Mouse (Mus musculus) lung, postnatal 0 days (tissue): ENCODE results near the gene Tns3. TPM values are rescaled to one million over a fixed set of nuclear protein-coding genes. Genes with fewer than 3 reads are reported as not detected.

ENCODE experiments used
- ATAC-seq: fragments of 200-750 bp; cut with Nextera tagmentation; 2 replicates; pipeline ENCODE4 v1.8.0; 2017; ENCODE audit warnings: moderate library complexity
- DNase-seq: peaks from one replicate; pipeline ENCODE4 v3.0.0-alpha.2; 2016; ENCODE audit warnings: low spot score
- H3K27ac ChIP-seq: fragments of 300-500 bp; sonication (generic); 2 replicates; pipeline ENCODE4 v1.5.1; 2014; ENCODE audit warnings: antibody characterized with exemption, mild to moderate bottlenecking, low read length, mixed read lengths
- H3K27me3 ChIP-seq: fragments of 300-500 bp; sonication (generic); replicated peaks from 2 replicates; pipeline ENCODE4 v1.6.1; 2014; ENCODE audit warnings: low read length, mixed read lengths; ENCODE audit not compliant: insufficient read depth
- H3K36me3 ChIP-seq: fragments of 300-500 bp; sonication (generic); 2 replicates; pipeline ENCODE4 v1.6.1; 2014; ENCODE audit warnings: low read length, mixed read lengths; ENCODE audit not compliant: insufficient read depth
- H3K4me1 ChIP-seq: fragments of 300-500 bp; sonication (generic); 2 replicates; pipeline ENCODE4 v1.6.1; 2014; ENCODE audit warnings: antibody characterized with exemption, low read depth, low read length, mixed read lengths; ENCODE audit not compliant: insufficient read depth
- H3K4me2 ChIP-seq: fragments of 300-500 bp; sonication (generic); replicated peaks from 2 replicates; pipeline ENCODE4 v1.6.1; 2014; ENCODE audit warnings: low read depth, mild to moderate bottlenecking, low read length, moderate library complexity, mixed read lengths
- H3K4me3 ChIP-seq: fragments of 300-500 bp; sonication (generic); 2 replicates; pipeline ENCODE4 v1.5.1; 2014; ENCODE audit warnings: low read depth, low read length
- H3K9ac ChIP-seq: fragments of 300-500 bp; sonication (generic); replicated peaks from 2 replicates; pipeline ENCODE4 v1.6.1; 2014; ENCODE audit warnings: low read depth, mild to moderate bottlenecking
- H3K9me3 ChIP-seq: fragments of 300-500 bp; sonication (generic); 2 replicates; pipeline ENCODE4 v1.6.1; 2016; ENCODE audit warnings: low read length, mixed read lengths
- CTCF ChIP-seq: IDR thresholded peaks from 2 replicates; pipeline ENCODE4 v1.5.1; 2016; ENCODE audit warnings: antibody characterized with exemption, mild to moderate bottlenecking
- EP300 ChIP-seq: IDR thresholded peaks from 2 replicates; pipeline ENCODE4 v1.6.1; 2016; ENCODE audit warnings: antibody characterized with exemption, mild to moderate bottlenecking, control low read depth
- WGBS: fragments of 180-500 bp; shearing (Covaris S2); extraction: QIAGEN DNeasy Blood & Tissue Kit; methylation state at CpG from one replicate; pipeline ENCODE4 v1.1.7; 2014; 5-methylcytosine and 5-hydroxymethylcytosine counted together
- polyA plus RNA-seq: library from polyadenylated mRNA; unstranded; fragments of >200 nt; fragmentation: Nextera tagmentation; extraction: Ambion mirVana; gene quantifications from 2 replicates; pipeline ENCODE4 v1.2.1, GENCODE M21; 2015

Tns3 gene
- polyA plus RNA-seq, 1 experiment from 2014 or later, result 34.9 TPM

DNA sequence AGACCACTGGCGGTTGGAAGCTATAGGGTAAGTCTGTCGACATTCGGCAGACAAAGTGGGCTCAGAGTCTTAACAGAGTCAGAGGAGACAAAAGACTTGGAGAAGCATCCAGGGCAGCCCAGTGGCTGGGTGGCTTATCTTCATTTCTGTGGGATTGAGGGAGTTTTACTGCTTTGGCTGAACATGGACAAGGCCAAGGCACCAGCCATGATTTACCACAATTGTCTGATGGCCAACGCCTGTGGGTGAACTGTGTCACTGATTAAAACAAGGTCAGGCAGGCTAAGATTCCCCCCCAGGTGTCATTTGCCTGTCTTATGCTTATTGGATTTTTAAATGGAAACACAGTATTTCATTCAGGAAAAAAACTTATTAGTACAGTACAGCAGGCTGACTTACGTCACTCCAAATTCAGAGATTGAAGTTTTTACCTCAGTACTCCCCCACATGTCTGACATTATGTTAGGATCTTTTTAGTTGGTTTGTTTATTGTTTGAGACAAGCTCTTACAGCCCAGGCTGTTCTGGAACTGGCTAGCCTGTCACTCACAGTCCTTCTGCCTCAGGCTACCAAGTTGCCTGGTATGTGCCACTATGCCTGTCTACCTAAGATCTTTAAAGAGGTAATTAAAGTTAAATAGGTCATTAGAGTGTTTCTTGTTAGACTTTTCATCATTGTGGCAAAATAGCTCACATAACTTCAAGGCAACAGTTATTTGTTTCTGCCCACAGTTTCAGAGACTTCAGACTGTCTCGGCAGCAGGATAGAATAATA is 11.6 kb upstream of the Tns3 start:
- Histone ChIP-seq H3K36me3 (no peaks in the 10 kb centered on the region), H3K9ac (no peak overlapping the region), H3K27ac (peak overlapping the region; percentile 70), H3K4me2 (no peak overlapping the region), H3K4me3 (no peak overlapping the region), H3K4me1 (peaks cover 10% of the 10 kb centered on the region; the same call in 1 of the 2 replicates), H3K27me3 (no peaks in the 10 kb centered on the region), H3K9me3 (no peaks in the 10 kb centered on the region)
- DNase-seq (no peak), ATAC-seq (no peak)
- WGBS, result 79% methylated on average over 6 of the region's 6 CpGs
- no peak for TF ChIP-seq CTCF
- TF ChIP-seq EP300, result no peak

DNA sequence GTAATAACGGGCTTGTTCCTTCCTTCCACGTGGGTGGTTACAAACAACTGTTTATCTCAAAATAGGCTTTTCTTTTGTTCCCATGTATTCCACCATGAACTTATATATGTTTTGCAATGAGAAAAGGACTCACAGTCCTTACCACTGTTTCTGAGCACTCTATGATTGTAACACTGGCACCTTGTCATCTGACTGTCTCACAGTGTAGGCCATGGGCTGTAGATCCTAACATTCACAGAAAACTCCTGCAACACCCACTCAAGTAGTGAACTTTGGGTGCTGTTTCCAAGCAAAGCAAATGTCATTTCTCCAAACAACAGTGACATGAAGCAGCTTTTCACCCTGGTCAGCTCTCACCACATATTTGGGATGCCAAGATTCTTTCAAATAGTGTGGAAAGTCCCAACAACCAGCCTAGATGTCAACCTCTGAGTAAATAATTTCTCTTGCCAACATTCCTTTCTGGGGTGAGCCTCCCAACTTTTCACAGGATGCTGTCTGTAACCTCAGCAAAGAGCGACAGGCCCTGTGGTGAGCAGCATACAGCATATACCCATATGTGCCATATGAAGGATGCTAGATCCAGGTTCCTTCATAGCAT is 10.3 kb upstream of the Tns3 start:
- ATAC-seq (peak; percentile 73), DNase-seq (peak; percentile 95)
- H3K4me2 ChIP-seq, result no peak overlapping the region
- WGBS, result 40% methylated on average over 3 of the region's 3 CpGs
- no peaks in the 10 kb centered on the region for H3K9me3 ChIP-seq
- H3K27ac ChIP-seq, result peak overlapping the region; percentile 81
- no peaks in the 10 kb centered on the region for H3K36me3 ChIP-seq
- TF ChIP-seq EP300, result peak; percentile 97
- no peak for TF ChIP-seq CTCF
- no peaks in the 10 kb centered on the region for H3K27me3 ChIP-seq
- peaks cover 10% of the 10 kb centered on the region; the same call in 1 of the 2 replicates for H3K4me1 ChIP-seq
- H3K4me3 ChIP-seq, result no peak overlapping the region
- H3K9ac ChIP-seq, result no peak overlapping the region

GRCm38 (mm10) chr11:8671698-8672097 is 7.4 kb upstream of the Tns3 start:
- Histone ChIP-seq H3K27ac (no peak overlapping the region), H3K9me3 (no peaks in the 10 kb centered on the region), H3K27me3 (no peaks in the 10 kb centered on the region), H3K4me3 (no peak overlapping the region), H3K4me2 (no peak overlapping the region), H3K36me3 (no peaks in the 10 kb centered on the region), H3K4me1 (peaks cover 10% of the 10 kb centered on the region; the same call in 1 of the 2 replicates), H3K9ac (no peak overlapping the region)
- 77% methylated on average over 4 of the region's 4 CpGs for WGBS
- no peak for ATAC-seq
- no peak for TF ChIP-seq EP300
- TF ChIP-seq CTCF, result no peak
- DNase-seq, result no peak

DNA sequence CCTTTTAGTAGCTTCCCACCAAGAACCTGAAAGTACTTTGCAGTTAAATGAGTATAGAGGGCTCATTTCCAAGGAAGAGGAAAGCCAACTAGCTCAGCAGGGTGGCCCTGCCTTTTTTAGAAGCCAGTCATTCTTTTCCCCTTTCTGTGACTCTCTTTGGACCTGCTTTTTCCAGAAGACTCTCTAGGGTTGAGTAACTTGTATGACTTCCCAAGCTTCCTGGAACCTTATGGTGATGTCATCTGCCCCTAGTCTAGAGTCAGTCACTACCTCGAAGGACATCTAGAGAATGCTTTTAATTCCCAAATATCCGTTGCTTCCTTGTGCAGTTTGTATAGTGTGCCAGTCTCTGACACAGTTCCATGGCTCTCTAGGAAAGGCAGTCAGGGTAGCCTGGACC is 4.8 kb upstream of the Tns3 start:
- Histone ChIP-seq H3K4me3 (no peak overlapping the region), H3K36me3 (no peaks in the 10 kb centered on the region), H3K4me1 (peaks cover 7% of the 10 kb centered on the region; the same call in 1 of the 2 replicates), H3K27ac (no peak overlapping the region), H3K4me2 (no peak overlapping the region), H3K27me3 (no peaks in the 10 kb centered on the region), H3K9ac (no peak overlapping the region), H3K9me3 (no peaks in the 10 kb centered on the region)
- 84% methylated on average over 2 of the region's 2 CpGs for WGBS
- no peak for ATAC-seq
- TF ChIP-seq EP300 (no peak), CTCF (no peak)
- DNase-seq, result peak; percentile 64

GRCm38 (mm10) chr11:8664797-8665196 is 462 bp upstream of the Tns3 start:
- no peak for TF ChIP-seq EP300
- no peak for TF ChIP-seq CTCF
- peak overlapping the region; percentile 94 for H3K27ac ChIP-seq
- peak; percentile 28 for DNase-seq

DNA sequence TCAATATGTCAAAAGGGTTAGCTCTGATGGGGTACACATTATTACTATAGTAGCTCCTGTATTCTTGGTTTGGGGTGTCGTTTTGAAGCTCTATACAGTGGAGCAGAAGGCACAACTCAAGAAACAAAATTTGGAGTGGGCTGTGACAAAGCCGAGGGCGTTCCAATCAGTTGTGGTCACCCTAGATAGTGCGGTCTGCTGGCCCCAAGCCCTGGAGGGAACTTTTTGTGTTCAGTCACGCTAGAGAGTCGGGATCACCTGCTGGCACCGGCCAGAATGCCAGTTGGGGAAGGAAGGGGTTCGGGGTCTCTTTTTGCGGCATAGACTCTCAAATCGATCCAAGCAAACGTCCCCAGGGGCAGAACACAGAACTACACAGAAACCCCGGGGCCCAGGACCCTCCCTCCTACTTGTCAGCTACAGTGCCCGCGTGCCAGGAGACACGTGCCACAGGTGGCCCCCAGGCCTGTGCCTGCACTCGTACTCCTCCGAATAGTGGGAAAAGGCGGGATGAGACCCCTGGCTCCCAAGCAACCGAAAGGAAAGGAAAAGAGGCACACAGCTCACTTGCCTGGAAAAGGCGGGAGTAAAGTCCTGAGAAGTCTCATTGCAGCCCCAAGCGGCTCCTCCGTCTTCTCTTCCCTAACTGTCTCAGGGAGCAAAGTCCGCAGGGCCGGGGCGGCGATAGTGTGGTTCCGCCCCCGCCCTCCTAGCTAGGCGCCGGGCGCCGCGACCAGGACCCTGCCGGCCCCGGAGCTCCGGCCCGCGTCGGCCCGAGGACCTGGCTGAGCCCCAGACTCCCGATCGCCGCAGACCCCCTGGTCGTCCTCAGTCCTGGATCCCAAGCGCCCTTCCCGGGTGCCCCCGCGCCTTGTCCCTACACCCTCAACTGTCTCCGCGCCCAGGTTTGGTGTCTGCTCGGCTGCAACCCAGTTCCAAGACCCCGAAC is 617 bp downstream of the Tns3 start:
- Histone ChIP-seq H3K4me3 (peak overlapping the region; percentile 90), H3K27me3 (no peaks in the 10 kb centered on the region), H3K27ac (peak overlapping the region; percentile 94), H3K4me2 (peak overlapping the region; percentile 90), H3K9ac (peak overlapping the region; percentile 89), H3K36me3 (no peaks in the 10 kb centered on the region), H3K4me1 (peaks cover 16% of the 10 kb centered on the region), H3K9me3 (no peaks in the 10 kb centered on the region)
- ATAC-seq (peak; percentile 76), DNase-seq (peak; percentile 70)
- WGBS, result 1% methylated on average over 45 of the region's 52 CpGs
- no peak for TF ChIP-seq CTCF
- no peak for TF ChIP-seq EP300

More at GRCm38 (mm10) chr11:8664797-8665196, 462 bp upstream of the Tns3 start:
- Histone ChIP-seq H3K36me3 (no peaks in the 10 kb centered on the region), H3K4me2 (peak overlapping the region; percentile 90), H3K9ac (peak overlapping the region; percentile 89), H3K9me3 (no peaks in the 10 kb centered on the region), H3K27me3 (no peaks in the 10 kb centered on the region), H3K4me3 (peak overlapping the region; percentile 90), H3K4me1 (peaks cover 11% of the 10 kb centered on the region)
- WGBS, result 33% methylated on average over 5 of the region's 5 CpGs
- ATAC-seq, result no peak
